Mouse (Mus musculus): Measurements from ENCODE around the gene Ern1. TPM values are rescaled to one million over a fixed set of nuclear protein-coding genes. Genes with fewer than 3 reads are reported as not detected.
"Not testable (repeated sequence)": the region's sequence is repeated elsewhere in the genome, so short reads cannot be mapped to it uniquely, and the experiment has no call there.

The Ern1 gene
- total RNA-seq, 1 experiment from 2014 or later = 27.8 TPM

GRCm38 (mm10) chr11:106506211-106506610 lies 18.6 kb upstream of the Ern1 start:
- ATAC-seq (replicated peaks; ENCODE audit: insufficient number of reproducible peaks, low FRiP score, low TSS enrichment, poor library complexity, severe bottlenecking) = no peak

- ATAC-seq (replicated peaks; ENCODE audit: insufficient number of reproducible peaks, low FRiP score, low TSS enrichment, poor library complexity, severe bottlenecking) = no peak
Observed at GRCm38 (mm10) chr11:106504129-106504528, 16.5 kb upstream of the Ern1 start.

GRCm38 (mm10) chr11:106503425-106503717 lies 15.7 kb upstream of the Ern1 start:
- no peak for ATAC-seq (replicated peaks; ENCODE audit: insufficient number of reproducible peaks, low FRiP score, low TSS enrichment, poor library complexity, severe bottlenecking)

GRCm38 (mm10) chr11:106502631-106503424 lies 15.2 kb upstream of the Ern1 start:
- no peak for ATAC-seq (replicated peaks; ENCODE audit: insufficient number of reproducible peaks, low FRiP score, low TSS enrichment, poor library complexity, severe bottlenecking)

- ATAC-seq (replicated peaks; ENCODE audit: insufficient number of reproducible peaks, low FRiP score, low TSS enrichment, poor library complexity, severe bottlenecking) = no peak
Observed at GRCm38 (mm10) chr11:106502159-106502505, 14.5 kb upstream of the Ern1 start.

- ATAC-seq (replicated peaks; ENCODE audit: insufficient number of reproducible peaks, low FRiP score, low TSS enrichment, poor library complexity, severe bottlenecking) = no peak
Observed at GRCm38 (mm10) chr11:106501308-106502158, 13.9 kb upstream of the Ern1 start.

- peak; percentile 97 for ATAC-seq (replicated peaks; ENCODE audit: insufficient number of reproducible peaks, low FRiP score, low TSS enrichment, poor library complexity, severe bottlenecking)
Observed at GRCm38 (mm10) chr11:106500393-106501307, 13.0 kb upstream of the Ern1 start.

- ATAC-seq (replicated peaks; ENCODE audit: insufficient number of reproducible peaks, low FRiP score, low TSS enrichment, poor library complexity, severe bottlenecking) = no peak
Observed at GRCm38 (mm10) chr11:106498739-106499379, 11.2 kb upstream of the Ern1 start.

GRCm38 (mm10) chr11:106497926-106498325 lies 10.3 kb upstream of the Ern1 start:
- no peak for ATAC-seq (replicated peaks; ENCODE audit: insufficient number of reproducible peaks, low FRiP score, low TSS enrichment, poor library complexity, severe bottlenecking)

- not testable (repeated sequence) for ATAC-seq (replicated peaks; ENCODE audit: insufficient number of reproducible peaks, low FRiP score, low TSS enrichment, poor library complexity, severe bottlenecking)
Observed at GRCm38 (mm10) chr11:106497009-106497408, 9.4 kb upstream of the Ern1 start.

- no peak for ATAC-seq (replicated peaks; ENCODE audit: insufficient number of reproducible peaks, low FRiP score, low TSS enrichment, poor library complexity, severe bottlenecking)
Observed at GRCm38 (mm10) chr11:106492984-106493669, 5.5 kb upstream of the Ern1 start.

GRCm38 (mm10) chr11:106491393-106491792 lies 3.7 kb upstream of the Ern1 start:
- ATAC-seq (replicated peaks; ENCODE audit: insufficient number of reproducible peaks, low FRiP score, low TSS enrichment, poor library complexity, severe bottlenecking) = peak; percentile 52; the same call in 1 of the 2 replicates

GRCm38 (mm10) chr11:106490600-106490999 lies 2.9 kb upstream of the Ern1 start:
- ATAC-seq (replicated peaks; ENCODE audit: insufficient number of reproducible peaks, low FRiP score, low TSS enrichment, poor library complexity, severe bottlenecking) = not testable (repeated sequence)

GRCm38 (mm10) chr11:106490057-106490456 lies 2.4 kb upstream of the Ern1 start:
- no peak for ATAC-seq (replicated peaks; ENCODE audit: insufficient number of reproducible peaks, low FRiP score, low TSS enrichment, poor library complexity, severe bottlenecking)

- ATAC-seq (replicated peaks; ENCODE audit: insufficient number of reproducible peaks, low FRiP score, low TSS enrichment, poor library complexity, severe bottlenecking) = no peak
Observed at GRCm38 (mm10) chr11:106489036-106489693, 1.5 kb upstream of the Ern1 start.

GRCm38 (mm10) chr11:106488126-106488561 lies 492 bp upstream of the Ern1 start:
- ATAC-seq (replicated peaks; ENCODE audit: insufficient number of reproducible peaks, low FRiP score, low TSS enrichment, poor library complexity, severe bottlenecking) = peak; percentile 1; the same call in 1 of the 2 replicates

- ATAC-seq (replicated peaks; ENCODE audit: insufficient number of reproducible peaks, low FRiP score, low TSS enrichment, poor library complexity, severe bottlenecking) = no peak
Observed at GRCm38 (mm10) chr11:106486866-106487732, 553 bp downstream of the Ern1 start.
